Mouse (Mus musculus) hindbrain, embryonic 16.5 days (tissue): ENCODE results near the gene Slc25a20. TPM values are rescaled to one million over a fixed set of nuclear protein-coding genes. Genes with fewer than 3 reads are reported as not detected.
"Not testable (repeated sequence)": the region's sequence is repeated elsewhere in the genome, so short reads cannot be mapped to it uniquely, and the experiment has no call there.

ENCODE experiments used
- ATAC-seq: fragments of 200-750 bp; cut with Nextera tagmentation; 2 replicates; pipeline ENCODE4 v1.8.0; 2017; ENCODE audit warnings: moderate TSS enrichment, moderate library complexity
- H3K27ac ChIP-seq: fragments of 300-500 bp; sonication (generic); 2 replicates; pipeline ENCODE4 v1.5.1; 2014; ENCODE audit warnings: low read depth, mild to moderate bottlenecking, control low read depth, low read length, moderate library complexity
- H3K27me3 ChIP-seq: fragments of 300-500 bp; sonication (generic); replicated peaks from 2 replicates; pipeline ENCODE4 v1.6.1; 2014; ENCODE audit warnings: low read length; ENCODE audit not compliant: control insufficient read depth, insufficient read depth
- H3K36me3 ChIP-seq: fragments of 300-500 bp; sonication (generic); 2 replicates; pipeline ENCODE4 v1.6.1; 2014; ENCODE audit warnings: mild to moderate bottlenecking, low read length, moderate library complexity, mixed read lengths; ENCODE audit not compliant: control insufficient read depth, insufficient read depth
- H3K4me1 ChIP-seq: fragments of 300-500 bp; sonication (generic); 2 replicates; pipeline ENCODE4 v1.6.1; 2014; ENCODE audit warnings: low read depth, low read length; ENCODE audit not compliant: control insufficient read depth, insufficient read depth
- H3K4me2 ChIP-seq: fragments of 300-500 bp; sonication (generic); 2 replicates; pipeline ENCODE4 v1.6.1; 2014; ENCODE audit warnings: mild to moderate bottlenecking, low read length, control low read depth, moderate library complexity
- H3K4me3 ChIP-seq: fragments of 300-500 bp; sonication (generic); 2 replicates; pipeline ENCODE4 v1.5.1; 2014; ENCODE audit warnings: mild to moderate bottlenecking, low read length, control low read depth, moderate library complexity
- H3K9ac ChIP-seq: fragments of 300-500 bp; sonication (generic); 2 replicates; pipeline ENCODE4 v1.6.1; 2014; ENCODE audit warnings: low read depth, mild to moderate bottlenecking, control low read depth, low read length, moderate library complexity
- H3K9me3 ChIP-seq: fragments of 300-500 bp; sonication (generic); 2 replicates; pipeline ENCODE4 v1.6.1; 2014; ENCODE audit warnings: mild to moderate bottlenecking, low read length, moderate library complexity; ENCODE audit not compliant: control insufficient read depth
- WGBS: fragments of 180-500 bp; shearing (Covaris S2); extraction: QIAGEN DNeasy Blood & Tissue Kit; methylation state at CpG from one replicate; pipeline ENCODE4 v1.1.7; 2014; 5-methylcytosine and 5-hydroxymethylcytosine counted together
- polyA plus RNA-seq: library from polyadenylated mRNA; unstranded; fragments of >200 nt; fragmentation: Nextera tagmentation; extraction: Ambion mirVana; gene quantifications from 2 replicates; pipeline ENCODE4 v1.2.1, GENCODE M21; 2015

Slc25a20 gene
- polyA plus RNA-seq, 1 experiment from 2014 or later, result 51.3 TPM

DNA sequence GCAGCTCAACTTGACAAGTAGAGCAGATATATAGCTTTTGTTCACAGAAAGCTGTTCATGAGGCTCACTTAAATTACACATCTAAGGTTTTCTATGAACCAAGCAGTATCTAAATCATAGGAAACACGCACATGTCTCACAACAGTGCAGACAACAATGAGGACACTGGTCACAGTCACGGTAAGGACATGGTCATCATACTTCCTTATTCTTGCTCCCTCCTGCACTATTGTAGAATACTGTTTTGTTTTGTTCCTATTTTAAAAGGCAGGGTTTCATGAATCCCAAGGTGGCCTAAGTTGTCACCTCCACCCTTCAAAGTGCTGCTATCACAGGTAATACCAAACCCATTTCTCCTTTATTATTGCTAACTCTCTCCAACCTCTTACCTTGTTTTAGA lies 22.1 kb upstream of the Slc25a20 start:
- Histone ChIP-seq H3K27me3 (no peaks in the 10 kb centered on the region), H3K36me3 (no peaks in the 10 kb centered on the region; the same call in 1 of the 2 replicates), H3K4me3 (no peak overlapping the region), H3K4me2 (no peak overlapping the region), H3K9ac (no peak overlapping the region), H3K4me1 (no peaks in the 10 kb centered on the region), H3K27ac (no peak overlapping the region), H3K9me3 (no peaks in the 10 kb centered on the region)
- ATAC-seq, result no peak
- WGBS, result 86% methylated on average over 2 of the region's 2 CpGs

DNA sequence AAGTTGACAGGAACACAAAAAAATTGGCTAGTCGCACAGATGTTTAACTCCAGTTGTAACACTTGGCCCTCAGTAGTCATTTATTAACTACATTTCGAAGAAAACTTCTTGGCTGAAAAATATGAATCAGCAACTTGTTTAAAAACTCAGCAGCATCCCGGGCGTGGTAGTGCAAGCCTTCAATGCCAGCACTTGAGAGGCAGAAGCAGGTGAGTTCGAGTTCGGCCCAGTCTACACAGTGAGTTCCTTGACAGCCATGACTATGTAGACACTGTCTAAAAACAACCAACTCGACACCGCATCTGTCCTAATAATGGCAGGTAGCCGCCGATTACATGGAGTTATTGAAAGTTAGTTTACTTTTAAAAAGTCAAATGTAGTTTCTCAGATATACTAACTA lies 13.7 kb upstream of the Slc25a20 start:
- Histone ChIP-seq H3K9me3 (no peaks in the 10 kb centered on the region), H3K4me1 (peaks cover 17% of the 10 kb centered on the region), H3K9ac (peak overlapping the region; percentile 95), H3K4me2 (peak overlapping the region; percentile 91), H3K27ac (peak overlapping the region; percentile 84; the same call in 1 of the 2 replicates), H3K36me3 (no peaks in the 10 kb centered on the region), H3K4me3 (peak overlapping the region; percentile 100), H3K27me3 (no peaks in the 10 kb centered on the region)
- ATAC-seq, result no peak
- WGBS, result 44% methylated on average over 10 of the region's 10 CpGs

DNA sequence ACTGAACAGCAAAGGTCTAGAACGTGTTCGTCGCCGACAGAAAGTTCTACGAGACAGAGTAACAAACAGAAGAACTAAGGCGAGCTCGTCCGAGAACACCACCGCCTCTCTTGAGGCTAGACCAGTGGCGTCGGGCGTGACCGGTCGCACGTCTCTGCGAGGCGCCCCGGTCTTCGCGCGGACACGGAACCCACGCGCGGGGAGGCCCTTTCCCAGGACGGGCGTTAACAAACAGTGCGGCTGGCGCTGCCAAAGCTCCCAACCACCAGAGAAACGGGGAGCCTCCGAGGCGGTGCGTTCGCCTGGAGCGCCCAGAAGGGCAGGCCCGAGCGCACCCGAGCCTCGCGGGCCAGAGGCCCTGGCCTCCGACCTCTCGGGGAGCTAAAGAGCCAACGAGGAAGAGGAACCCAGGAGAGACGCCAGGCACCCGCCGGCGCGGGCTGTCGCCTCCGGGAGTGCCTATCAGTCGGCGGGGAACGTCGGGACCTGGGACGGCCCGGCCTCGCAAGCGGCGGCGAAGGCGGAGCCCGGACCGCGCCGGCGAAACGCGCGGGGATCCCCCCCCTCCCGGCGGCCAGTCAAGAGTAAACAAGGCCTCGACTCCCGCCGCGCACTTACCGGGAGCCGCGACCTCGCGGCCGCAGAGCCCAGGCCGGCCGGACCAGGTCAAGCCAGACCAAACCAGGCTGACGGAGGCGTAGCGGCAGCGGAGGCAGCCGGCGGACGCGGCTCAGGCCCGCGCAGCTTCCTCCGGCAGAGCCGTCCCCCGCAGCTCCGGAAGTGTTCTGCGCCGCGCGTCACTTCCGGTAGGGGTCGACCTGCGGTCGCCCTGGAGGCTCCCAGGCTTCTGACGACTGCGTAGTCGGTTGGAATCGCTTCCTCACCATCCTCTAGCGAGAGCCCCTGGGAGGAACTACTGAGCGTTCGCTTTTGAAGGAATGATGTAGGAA lies 13.0 kb upstream of the Slc25a20 start, which contains the start of gene Arih2:
Gene Arih2 (minus strand): TSS at position 776 of the 950 bp plus-strand sequence.
- peak within 1 kb of the TSS; percentile 84 for H3K27ac ChIP-seq
- no peaks in the 10 kb centered on the region for H3K27me3 ChIP-seq
- peaks cover 17% of the 10 kb centered on the region for H3K4me1 ChIP-seq
- peak within 1 kb of the TSS; percentile 95 for H3K9ac ChIP-seq
- ATAC-seq, result peak; percentile 99
- H3K4me2 ChIP-seq, result peak within 1 kb of the TSS; percentile 91
- WGBS, result under 1% methylated on average over 108 of the region's 112 CpGs
- H3K36me3 ChIP-seq, result no peaks in the 10 kb centered on the region
- no peaks in the 10 kb centered on the region for H3K9me3 ChIP-seq
- H3K4me3 ChIP-seq, result peak within 1 kb of the TSS; percentile 100

DNA sequence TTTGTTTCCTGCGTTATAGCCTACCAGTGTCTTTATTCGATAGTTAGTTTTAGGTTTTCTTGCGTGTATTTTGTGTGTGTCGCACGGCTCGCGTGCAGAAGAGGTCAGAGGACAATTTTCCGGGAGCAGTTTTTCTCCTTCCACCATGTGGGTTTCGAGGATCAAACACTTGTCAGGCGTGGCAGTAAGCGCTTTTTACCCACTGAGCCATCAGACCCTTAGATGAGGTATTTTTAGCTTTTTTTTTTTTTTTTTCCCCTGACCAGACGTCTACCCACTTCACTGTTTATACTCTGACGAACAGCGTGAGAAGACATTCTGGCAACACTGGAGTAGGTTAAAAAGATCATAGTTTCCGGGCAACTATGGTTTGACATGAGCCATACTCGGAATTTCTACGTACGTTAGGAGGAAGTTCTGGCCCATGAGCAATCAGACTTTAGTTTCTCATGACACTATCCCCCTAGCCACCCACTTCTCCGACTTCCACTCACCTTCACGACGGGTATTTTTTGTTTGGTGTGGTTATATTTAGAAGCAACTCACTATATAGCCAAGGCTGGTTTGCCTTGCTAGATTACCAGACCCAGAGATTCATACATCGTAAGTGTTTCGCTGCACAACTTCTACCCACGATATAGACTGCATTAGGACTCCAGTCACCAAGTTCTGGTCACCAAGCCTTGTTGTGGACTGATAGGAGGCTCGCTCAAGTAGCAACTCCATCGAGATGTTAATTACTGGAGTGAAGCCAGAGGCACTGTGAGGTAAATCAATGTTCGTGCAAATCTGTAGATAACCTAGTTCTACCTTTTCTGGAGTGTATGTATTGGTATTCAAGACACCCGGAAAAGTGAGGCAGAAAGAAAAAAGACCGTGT lies 12.1 kb upstream of the Slc25a20 start:
- no peak; the same call in 1 of the 2 replicates for ATAC-seq

DNA sequence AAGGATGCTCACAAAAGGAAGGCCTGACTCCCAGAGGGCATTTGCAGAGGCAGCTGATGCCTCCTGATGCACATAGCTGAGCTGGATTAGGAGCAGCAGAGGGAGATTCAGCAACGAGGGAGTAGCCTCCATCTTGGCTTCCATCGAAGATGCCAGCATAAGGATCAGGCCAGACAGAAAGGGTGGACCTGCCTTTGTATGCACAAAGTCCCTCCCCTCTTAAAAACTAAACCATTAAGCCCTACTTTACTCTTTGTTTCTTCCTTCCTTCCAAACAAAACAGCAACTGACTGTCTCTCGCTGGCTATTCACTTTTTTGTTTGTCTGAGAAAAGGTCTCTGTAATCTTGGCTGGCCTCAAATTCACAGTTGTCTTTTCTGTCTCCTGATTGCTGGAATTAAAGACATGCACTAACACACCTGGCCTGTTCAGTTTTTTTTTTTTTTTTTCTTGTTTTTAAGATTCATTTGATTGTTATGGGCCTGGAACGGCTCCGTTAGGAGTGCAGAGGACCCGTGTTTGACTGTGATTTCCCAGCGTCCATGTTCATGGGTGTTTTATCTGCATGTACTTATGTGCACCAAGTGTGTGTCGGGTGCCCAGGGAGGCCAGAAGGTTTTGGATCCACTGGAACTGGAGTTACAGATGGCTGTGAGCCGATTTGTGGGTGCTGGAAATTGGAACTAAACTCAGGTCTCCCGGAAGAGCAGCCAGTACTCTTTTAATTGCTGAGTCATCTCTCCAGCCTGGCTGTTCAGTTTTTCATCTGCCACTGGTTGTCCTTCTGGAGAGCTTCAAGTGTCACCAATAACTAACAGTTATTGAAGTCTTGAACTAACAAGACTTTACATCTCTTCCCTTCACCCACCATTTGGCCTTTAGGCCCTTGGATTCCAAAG lies 7.1 kb upstream of the Slc25a20 start:
- Histone ChIP-seq H3K27me3 (no peaks in the 10 kb centered on the region), H3K9me3 (no peaks in the 10 kb centered on the region), H3K27ac (no peak overlapping the region), H3K36me3 (no peaks in the 10 kb centered on the region), H3K4me1 (peaks cover 5% of the 10 kb centered on the region), H3K4me2 (no peak overlapping the region), H3K9ac (no peak overlapping the region), H3K4me3 (no peak overlapping the region)
- 86% methylated on average over 10 of the region's 10 CpGs for WGBS
- ATAC-seq, result no peak

More for the DNA sequence above, 12.1 kb upstream of the Slc25a20 start:
- H3K9ac ChIP-seq, result peak overlapping the region; percentile 95
- peak overlapping the region; percentile 84 for H3K27ac ChIP-seq
- H3K4me3 ChIP-seq, result peak overlapping the region; percentile 100
- peak overlapping the region; percentile 91 for H3K4me2 ChIP-seq
- no peaks in the 10 kb centered on the region for H3K27me3 ChIP-seq
- peaks cover 17% of the 10 kb centered on the region for H3K4me1 ChIP-seq
- H3K36me3 ChIP-seq, result no peaks in the 10 kb centered on the region
- H3K9me3 ChIP-seq, result no peaks in the 10 kb centered on the region
- 31% methylated on average over 29 of the region's 29 CpGs for WGBS

GRCm38 (mm10) chr9:108655865-108656264 lies 6.0 kb upstream of the Slc25a20 start:
- H3K4me2 ChIP-seq, H3K9me3 ChIP-seq, H3K27me3 ChIP-seq, H3K4me1 ChIP-seq, ATAC-seq, H3K9ac ChIP-seq, H3K4me3 ChIP-seq, H3K36me3 ChIP-seq, H3K27ac ChIP-seq: not testable (repeated sequence)
- 82% methylated on average over 7 of the region's 7 CpGs for whole genome bisulfite sequencing

DNA sequence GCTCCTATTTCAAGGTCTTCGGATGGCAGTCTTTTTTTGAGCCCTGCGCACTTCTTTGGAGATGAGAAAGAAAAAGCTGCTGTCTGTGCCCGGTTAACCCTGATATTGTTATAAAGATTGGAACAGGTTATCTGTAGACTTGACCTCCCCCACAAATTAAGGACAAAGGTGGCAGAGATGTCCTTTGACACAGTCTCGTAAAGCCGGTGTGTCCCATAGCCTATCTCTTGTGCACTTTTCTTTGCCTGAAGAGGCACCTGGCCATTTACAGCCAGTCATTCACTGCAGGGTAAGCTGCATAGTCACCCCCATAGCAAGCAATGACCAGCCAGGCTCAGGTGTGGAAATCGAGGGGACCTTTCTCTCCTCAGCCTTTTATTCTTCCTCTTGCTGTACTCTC lies 772 bp downstream of the Slc25a20 start:
- no peak for ATAC-seq
- Histone ChIP-seq H3K9ac (peak overlapping the region; percentile 76), H3K4me2 (peak overlapping the region; percentile 76), H3K36me3 (no peaks in the 10 kb centered on the region), H3K4me3 (peak overlapping the region; percentile 78), H3K4me1 (peaks cover 9% of the 10 kb centered on the region), H3K27ac (no peak overlapping the region), H3K9me3 (no peaks in the 10 kb centered on the region), H3K27me3 (no peaks in the 10 kb centered on the region)
- 43% methylated on average over 6 of the region's 6 CpGs for WGBS

GRCm38 (mm10) chr9:108669875-108670274 lies 8.0 kb downstream of the Slc25a20 start:
- Histone ChIP-seq H3K9ac (no peak overlapping the region), H3K27me3 (no peaks in the 10 kb centered on the region), H3K27ac (no peak overlapping the region), H3K36me3 (peaks cover 4% of the 10 kb centered on the region), H3K4me1 (no peaks in the 10 kb centered on the region), H3K4me3 (no peak overlapping the region), H3K9me3 (no peaks in the 10 kb centered on the region), H3K4me2 (no peak overlapping the region)
- ATAC-seq, result no peak
- 58% methylated on average over 8 of the region's 8 CpGs for WGBS
